Mouse (Mus musculus) limb, embryonic 10.5 days (tissue): ENCODE data around the gene Nlrp14. TPM values are rescaled to one million over a fixed set of nuclear protein-coding genes. Genes with fewer than 3 reads are reported as not detected.

Experiments
- polyA plus RNA-seq: library from polyadenylated mRNA; unstranded; fragments of >200 nt; fragmentation: Nextera tagmentation; extraction: Ambion mirVana; gene quantifications from 2 replicates; pipeline ENCODE4 v1.2.1, GENCODE M21; 2016

Nlrp14 gene
- polyA plus RNA-seq, 1 experiment from 2014 or later, result not detected

Other genes starting within 250 kb of the Nlrp14 start
- gene Olfr709-ps1, start 234.8 kb upstream of the Nlrp14 start, polyA plus RNA-seq, result not detected in 2 replicates
- gene Olfr710, start 218.7 kb upstream of the Nlrp14 start, polyA plus RNA-seq, result not detected in 2 replicates
- gene Olfr6, start 203.1 kb upstream of the Nlrp14 start, polyA plus RNA-seq, result not detected in 2 replicates
- not detected in 2 replicates for gene Olfr711, start 191.5 kb upstream of the Nlrp14 start, polyA plus RNA-seq
- gene Olfr2, start 160.9 kb upstream of the Nlrp14 start, polyA plus RNA-seq, result not detected in 2 replicates
- not detected in 2 replicates for gene Olfr713, start 135.8 kb upstream of the Nlrp14 start, polyA plus RNA-seq
- gene Olfr714, start 96.0 kb upstream of the Nlrp14 start, polyA plus RNA-seq, result not detected in 2 replicates
- gene Olfr17, start 73.8 kb upstream of the Nlrp14 start, polyA plus RNA-seq, result not detected in 2 replicates
- not detected in 2 replicates for gene Olfr715b, start 56.6 kb upstream of the Nlrp14 start, polyA plus RNA-seq
- gene Olfr715, start 35.9 kb upstream of the Nlrp14 start, polyA plus RNA-seq, result not detected in 2 replicates
- gene Olfr716, start 28.7 kb upstream of the Nlrp14 start, polyA plus RNA-seq, result not detected in 2 replicates
- gene Rbmxl2, start 42.5 kb downstream of the Nlrp14 start, polyA plus RNA-seq, result not detected in 2 replicates
- 0.98 and 2.0 TPM in 2 replicates for gene Syt9, start 203.7 kb downstream of the Nlrp14 start, polyA plus RNA-seq